Mouse (Mus musculus) limb, embryonic 11.5 days (tissue): Measurements from ENCODE around the gene Hp1bp3. TPM values are rescaled to one million over a fixed set of nuclear protein-coding genes. Genes with fewer than 3 reads are reported as not detected.

Experiments used
- ATAC-seq: fragments of 200-750 bp; cut with Nextera tagmentation; 2 replicates; pipeline ENCODE4 v1.8.0; 2017; ENCODE audit warnings: low read depth; ENCODE audit not compliant: insufficient number of reproducible peaks, low FRiP score, low TSS enrichment
- DNase-seq: peaks from one replicate; pipeline ENCODE4 v3.0.0-alpha.2; 2015; ENCODE audit warnings: low spot score
- H3K27ac ChIP-seq: fragments of 300-500 bp; sonication (generic); replicated peaks from 2 replicates; pipeline ENCODE4 v1.5.1; 2014; ENCODE audit warnings: low read depth, mild to moderate bottlenecking, low read length
- H3K27me3 ChIP-seq: fragments of 300-500 bp; sonication (generic); 2 replicates; pipeline ENCODE4 v1.6.1; 2014; ENCODE audit warnings: mild to moderate bottlenecking, low read length, mixed read lengths; ENCODE audit not compliant: control insufficient read depth, insufficient read depth
- H3K36me3 ChIP-seq: fragments of 300-500 bp; sonication (generic); 2 replicates; pipeline ENCODE4 v1.6.1; 2014; ENCODE audit warnings: mild to moderate bottlenecking, low read length, moderate library complexity, mixed read lengths; ENCODE audit not compliant: control insufficient read depth, insufficient read depth
- H3K4me1 ChIP-seq: fragments of 300-500 bp; sonication (generic); 2 replicates; pipeline ENCODE4 v1.6.1; 2014; ENCODE audit warnings: low read length, mixed read lengths; ENCODE audit not compliant: control insufficient read depth, insufficient read depth
- H3K4me2 ChIP-seq: fragments of 300-500 bp; sonication (generic); 2 replicates; pipeline ENCODE4 v1.6.1; 2014; ENCODE audit warnings: low read depth, mild to moderate bottlenecking, moderate library complexity; ENCODE audit not compliant: severe bottlenecking
- H3K4me3 ChIP-seq: fragments of 300-500 bp; sonication (generic); 2 replicates; pipeline ENCODE4 v1.5.1; 2014; ENCODE audit warnings: low read depth, low read length
- H3K9ac ChIP-seq: fragments of 300-500 bp; sonication (generic); 2 replicates; pipeline ENCODE4 v1.6.1; 2014; ENCODE audit warnings: mild to moderate bottlenecking, low read length
- H3K9me3 ChIP-seq: fragments of 300-500 bp; sonication (generic); 2 replicates; pipeline ENCODE4 v1.6.1; 2016; ENCODE audit warnings: low read length; ENCODE audit not compliant: control insufficient read depth
- WGBS: fragments of 180-500 bp; shearing (Covaris S2); extraction: QIAGEN DNeasy Blood & Tissue Kit; methylation state at CpG from one replicate; pipeline ENCODE4 v1.1.7; 2014; 5-methylcytosine and 5-hydroxymethylcytosine counted together
- polyA plus RNA-seq: library from polyadenylated mRNA; unstranded; fragments of >200 nt; fragmentation: Nextera tagmentation; extraction: Ambion mirVana; gene quantifications from 2 replicates; pipeline ENCODE4 v1.2.1, GENCODE M21; 2014

Gene Hp1bp3
- polyA plus RNA-seq, 1 experiment from 2014 or later, result 189 TPM

DNA sequence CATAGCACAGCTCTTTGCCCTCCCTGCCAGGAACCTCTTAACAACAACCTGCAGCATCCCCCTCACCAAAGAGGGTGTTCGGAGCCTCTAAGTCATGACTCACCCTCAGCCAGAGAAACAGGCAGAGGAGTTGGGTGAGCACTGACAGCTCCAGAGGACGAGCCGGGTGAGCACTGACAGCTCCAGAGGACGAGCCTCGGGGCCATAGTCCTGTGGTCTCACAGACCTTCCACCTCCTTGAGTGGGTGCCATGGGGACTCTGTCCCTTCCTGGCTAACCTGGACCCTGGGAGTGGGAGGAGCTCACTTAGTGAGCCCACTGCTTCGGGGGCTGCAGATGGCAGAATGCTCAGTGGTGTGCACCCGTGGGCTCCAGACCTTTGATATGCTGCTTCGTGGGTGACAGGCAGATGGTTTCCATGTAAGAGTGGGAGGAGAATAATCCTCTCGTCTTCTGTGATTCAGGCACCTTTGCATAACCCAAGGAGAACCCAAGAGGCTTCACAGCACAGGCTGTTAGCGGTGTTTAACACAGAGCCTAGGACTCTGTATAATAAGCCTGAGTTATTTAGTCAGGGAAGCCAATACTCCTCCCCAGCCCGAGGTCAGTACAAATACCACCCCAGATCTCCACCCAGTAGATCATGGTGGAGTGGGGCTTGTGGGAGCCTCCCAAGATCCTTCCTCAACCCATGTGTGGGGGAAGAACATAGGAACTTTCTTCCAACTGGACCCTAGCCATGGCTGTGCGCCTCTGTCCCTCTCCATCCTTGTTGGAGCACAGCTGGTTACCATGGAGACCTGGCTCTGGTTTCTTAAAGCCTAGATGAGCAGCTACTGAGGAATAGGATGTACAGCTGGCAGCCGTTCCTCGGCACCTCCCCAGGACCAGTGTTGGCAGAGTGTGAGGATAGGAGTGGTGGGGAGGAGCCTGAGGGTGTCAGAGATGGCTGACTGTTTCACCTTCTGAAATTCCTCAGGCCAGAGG, 56.2 kb downstream of the Hp1bp3 start:
- no peaks in the 10 kb centered on the region for H3K27me3 ChIP-seq
- no peaks in the 10 kb centered on the region for H3K9me3 ChIP-seq
- no peak for DNase-seq
- 75% methylated on average over 14 of the region's 14 CpGs for WGBS
- no peak overlapping the region for H3K9ac ChIP-seq
- no peak overlapping the region for H3K4me3 ChIP-seq
- ATAC-seq, result no peak
- no peaks in the 10 kb centered on the region for H3K36me3 ChIP-seq
- H3K4me2 ChIP-seq, result no peak overlapping the region
- H3K27ac ChIP-seq, result no peak overlapping the region
- H3K4me1 ChIP-seq, result no peaks in the 10 kb centered on the region

DNA sequence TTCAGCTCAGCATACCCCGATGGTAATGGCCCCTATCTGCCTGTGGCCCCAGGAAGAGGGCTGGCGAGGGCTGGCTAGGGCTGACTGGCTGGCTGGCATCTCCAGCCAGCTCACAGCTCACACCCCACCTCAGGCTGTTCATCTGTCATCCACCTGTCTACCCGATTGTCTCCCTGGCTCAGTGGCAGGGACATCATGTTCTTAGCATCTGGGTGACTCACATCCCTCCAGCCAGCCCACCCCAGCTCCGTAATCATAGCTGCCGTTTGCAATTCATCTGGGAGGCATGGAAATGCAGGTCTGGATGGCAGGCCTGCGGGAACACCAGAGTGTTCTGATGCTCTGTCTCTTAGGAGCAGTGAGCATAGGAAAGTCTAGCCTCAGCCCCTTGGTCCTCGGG, 62.2 kb downstream of the Hp1bp3 start:
- H3K4me3 ChIP-seq, result no peak overlapping the region
- no peak overlapping the region for H3K27ac ChIP-seq
- no peaks in the 10 kb centered on the region for H3K36me3 ChIP-seq
- DNase-seq, result no peak
- no peak for ATAC-seq
- H3K9ac ChIP-seq, result no peak overlapping the region
- no peaks in the 10 kb centered on the region for H3K4me1 ChIP-seq
- H3K4me2 ChIP-seq, result no peak overlapping the region
- no peaks in the 10 kb centered on the region for H3K27me3 ChIP-seq
- H3K9me3 ChIP-seq, result no peaks in the 10 kb centered on the region
- whole genome bisulfite sequencing, result 73% methylated on average over 7 of the region's 7 CpGs

DNA sequence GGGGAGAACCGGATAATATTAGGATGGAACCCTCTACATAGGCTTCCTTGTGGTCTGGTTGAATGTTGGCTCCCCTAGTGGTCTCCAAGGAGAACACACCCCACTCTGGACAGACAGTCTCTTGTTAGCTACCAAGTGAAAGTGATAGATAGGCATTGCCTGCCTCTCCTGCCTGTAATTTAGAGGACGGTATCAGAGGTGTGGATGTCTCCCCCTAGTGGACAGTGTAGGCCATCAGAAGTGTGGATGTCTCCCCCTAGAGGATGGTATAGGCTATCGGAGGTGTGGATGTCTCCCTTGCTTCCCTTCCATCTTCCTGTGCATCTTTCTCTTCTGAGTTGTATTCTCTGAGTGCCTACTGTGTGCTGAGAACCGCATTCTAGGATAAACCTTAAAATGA, 66.7 kb downstream of the Hp1bp3 start:
- H3K27ac ChIP-seq, result no peak overlapping the region
- no peak overlapping the region for H3K4me3 ChIP-seq
- no peak for ATAC-seq

DNA sequence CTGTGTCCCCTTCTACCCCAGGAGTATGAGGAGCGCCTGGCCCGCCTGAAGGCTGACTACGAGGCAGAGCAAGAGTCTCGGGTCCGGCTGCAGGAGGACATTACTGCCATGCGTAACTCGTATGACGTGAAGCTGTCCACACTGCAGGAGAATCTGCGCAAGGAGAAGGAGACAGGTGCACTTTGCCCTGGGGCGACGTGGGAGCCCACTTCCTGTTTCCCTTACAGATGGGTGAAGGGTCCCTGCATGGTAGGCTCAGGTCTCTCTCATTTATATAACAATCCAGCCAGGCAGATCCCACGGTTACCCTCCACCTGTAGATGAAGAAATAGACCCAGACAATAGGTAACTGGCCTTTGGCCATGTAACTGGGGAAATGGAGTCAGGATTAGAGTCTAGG, 70.3 kb downstream of the Hp1bp3 start:
- no peak for ATAC-seq
- Histone ChIP-seq H3K4me2 (no peak overlapping the region), H3K9ac (no peak overlapping the region), H3K36me3 (no peaks in the 10 kb centered on the region), H3K27ac (no peak overlapping the region), H3K27me3 (no peaks in the 10 kb centered on the region), H3K4me1 (no peaks in the 10 kb centered on the region), H3K9me3 (0 out of 2 replicates have a peak, but pooled peaks cover 2% of the 10 kb centered on the region), H3K4me3 (no peak overlapping the region)
- 88% methylated on average over 12 of the region's 12 CpGs for WGBS
- DNase-seq, result no peak

More for the DNA sequence above, 66.7 kb downstream of the Hp1bp3 start:
- Histone ChIP-seq H3K4me1 (no peaks in the 10 kb centered on the region), H3K27me3 (no peaks in the 10 kb centered on the region), H3K9me3 (0 out of 2 replicates have a peak, but pooled peaks cover 2% of the 10 kb centered on the region), H3K4me2 (no peak overlapping the region), H3K9ac (no peak overlapping the region), H3K36me3 (no peaks in the 10 kb centered on the region)
- peak; percentile 73 for DNase-seq
- 30% methylated on average over 4 of the region's 4 CpGs for WGBS

DNA sequence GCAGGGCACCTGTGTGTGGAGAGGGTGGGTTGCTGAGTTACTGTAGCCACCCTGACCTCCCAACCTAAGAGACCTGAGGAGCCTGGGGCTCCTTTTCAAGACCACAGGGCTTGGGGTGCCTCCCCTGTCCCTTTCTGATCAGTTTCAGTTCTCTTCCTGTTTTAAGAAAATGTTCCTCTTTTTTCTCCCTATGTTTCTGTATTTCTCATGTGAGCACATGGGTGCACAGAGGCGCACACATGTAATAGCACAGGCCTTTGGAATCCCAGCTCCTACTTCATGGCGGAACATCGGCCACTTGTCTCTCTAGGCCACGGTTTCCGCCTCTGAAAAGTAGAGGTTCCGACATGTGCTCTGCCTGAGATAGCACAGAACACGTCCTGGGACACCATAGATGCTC, 72.6 kb downstream of the Hp1bp3 start:
- Histone ChIP-seq H3K4me3 (no peak overlapping the region), H3K4me1 (no peaks in the 10 kb centered on the region), H3K9me3 (0 out of 2 replicates have a peak, but pooled peaks cover 2% of the 10 kb centered on the region), H3K4me2 (no peak overlapping the region), H3K9ac (no peak overlapping the region), H3K36me3 (no peaks in the 10 kb centered on the region), H3K27ac (no peak overlapping the region), H3K27me3 (no peaks in the 10 kb centered on the region)
- 89% methylated on average over 7 of the region's 7 CpGs for WGBS
- ATAC-seq, result no peak
- DNase-seq, result no peak

DNA sequence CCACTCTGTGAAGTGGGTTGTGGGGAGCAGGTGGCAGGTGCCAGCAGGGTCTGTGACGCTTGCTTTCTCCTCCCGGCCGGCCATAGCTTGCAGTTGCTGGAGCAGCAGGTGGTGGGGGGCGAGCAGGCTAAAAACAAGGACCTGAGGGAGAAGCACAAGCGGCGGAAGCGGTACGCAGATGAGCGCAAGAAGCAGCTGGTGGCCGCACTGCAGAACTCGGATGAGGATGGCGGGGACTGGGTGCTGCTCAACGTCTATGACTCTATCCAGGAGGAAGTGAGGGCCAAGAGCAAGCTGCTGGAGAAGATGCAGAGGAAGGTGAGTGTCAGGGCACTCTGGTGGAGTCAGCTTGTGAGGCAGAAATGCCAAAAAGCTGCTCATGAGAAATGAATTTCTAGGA, 75.9 kb downstream of the Hp1bp3 start:
- Histone ChIP-seq H3K27me3 (no peaks in the 10 kb centered on the region), H3K4me3 (no peak overlapping the region), H3K36me3 (no peaks in the 10 kb centered on the region), H3K27ac (no peak overlapping the region), H3K9ac (no peak overlapping the region), H3K4me1 (no peaks in the 10 kb centered on the region), H3K9me3 (no peaks in the 10 kb centered on the region), H3K4me2 (no peak overlapping the region)
- ATAC-seq, result no peak
- DNase-seq, result no peak
- WGBS, result 90% methylated on average over 13 of the region's 13 CpGs

DNA sequence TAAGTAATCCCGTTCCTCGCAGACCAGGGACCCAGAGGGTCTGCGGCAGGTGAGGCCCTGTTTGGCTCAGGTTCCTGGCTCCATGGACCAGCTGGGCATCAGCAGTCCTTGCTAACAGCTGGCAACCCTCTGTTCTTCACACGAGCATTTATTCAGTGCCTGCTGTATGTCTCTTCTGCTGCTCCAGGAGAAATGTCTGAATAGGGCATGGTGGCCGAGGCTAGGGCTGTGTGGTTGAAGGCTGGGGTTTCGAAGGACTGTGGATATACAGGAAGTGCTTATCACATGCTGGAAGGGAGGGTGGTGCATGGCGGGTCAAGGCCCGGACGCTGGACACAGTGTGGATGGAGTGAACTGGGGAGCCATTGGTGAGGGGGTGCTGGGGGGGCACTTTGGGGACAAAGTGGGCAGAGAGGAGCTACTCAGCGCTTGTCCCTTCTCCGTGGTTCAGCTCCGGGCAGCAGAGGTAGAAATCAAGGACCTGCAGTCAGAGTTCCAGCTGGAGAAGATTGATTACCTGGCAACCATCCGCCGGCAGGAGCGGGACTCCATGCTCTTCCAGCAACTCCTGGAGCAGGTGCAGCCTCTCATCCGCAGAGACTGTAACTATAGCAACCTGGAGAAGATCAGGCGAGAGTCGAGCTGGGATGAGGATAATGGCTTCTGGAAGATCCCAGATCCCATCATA, 77.3 kb downstream of the Hp1bp3 start:
- WGBS, result 84% methylated on average over 18 of the region's 18 CpGs
- Histone ChIP-seq H3K9ac (no peak overlapping the region), H3K27ac (no peak overlapping the region), H3K4me2 (no peak overlapping the region), H3K4me1 (no peaks in the 10 kb centered on the region), H3K27me3 (no peaks in the 10 kb centered on the region), H3K36me3 (no peaks in the 10 kb centered on the region), H3K4me3 (no peak overlapping the region), H3K9me3 (no peaks in the 10 kb centered on the region)
- DNase-seq, result no peak
- no peak for ATAC-seq

DNA sequence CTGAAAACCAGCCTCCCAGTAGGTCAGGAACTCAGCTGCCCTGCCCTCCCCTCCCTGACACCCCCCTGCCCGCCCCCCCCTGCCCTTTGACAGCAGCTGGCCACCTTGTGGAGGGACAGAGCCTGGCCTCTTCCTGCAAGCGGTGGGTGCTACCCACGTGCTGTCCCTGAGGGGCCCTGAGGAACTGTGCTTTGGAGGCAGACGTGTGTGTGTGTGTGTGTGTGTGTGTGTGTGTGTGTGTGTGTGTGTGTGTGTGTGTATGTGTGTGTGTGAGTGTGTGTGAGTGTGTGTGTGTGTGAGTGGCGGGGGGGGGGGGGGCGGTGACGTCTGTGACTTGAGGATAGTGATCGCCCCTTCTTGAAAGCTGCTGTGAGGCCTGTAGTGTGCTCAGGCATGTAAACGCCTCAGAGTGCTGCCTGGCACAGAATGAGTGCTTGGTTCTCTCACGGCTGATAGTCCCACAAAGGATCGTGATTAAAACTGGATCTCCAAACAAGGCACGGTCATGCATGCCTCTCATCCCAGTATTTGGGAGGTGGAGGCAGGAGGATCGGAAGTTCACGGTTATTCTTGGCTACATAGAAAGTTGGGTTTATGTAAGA, 78.0 kb downstream of the Hp1bp3 start:
- no peaks in the 10 kb centered on the region for H3K9me3 ChIP-seq
- no peaks in the 10 kb centered on the region for H3K4me1 ChIP-seq

More for the DNA sequence above, 78.0 kb downstream of the Hp1bp3 start:
- Histone ChIP-seq H3K27me3 (no peaks in the 10 kb centered on the region), H3K36me3 (no peaks in the 10 kb centered on the region), H3K27ac (no peak overlapping the region), H3K9ac (no peak overlapping the region), H3K4me2 (no peak overlapping the region), H3K4me3 (no peak overlapping the region)
- ATAC-seq (no peak), DNase-seq (no peak)
- 85% methylated on average over 11 of the region's 14 CpGs for WGBS
